Mouse (Mus musculus): Measurements from ENCODE around the gene Mid1.
"Not testable (repeated sequence)": the region's sequence is repeated elsewhere in the genome, so short reads cannot be mapped to it uniquely, and the experiment has no call there.

Mid1 gene

GRCm38 (mm10) chrX:169883536-169884272 is 198.7 kb downstream of the Mid1 start:
- DNase-seq (ENCODE audit: low spot score) = no peak

DNA sequence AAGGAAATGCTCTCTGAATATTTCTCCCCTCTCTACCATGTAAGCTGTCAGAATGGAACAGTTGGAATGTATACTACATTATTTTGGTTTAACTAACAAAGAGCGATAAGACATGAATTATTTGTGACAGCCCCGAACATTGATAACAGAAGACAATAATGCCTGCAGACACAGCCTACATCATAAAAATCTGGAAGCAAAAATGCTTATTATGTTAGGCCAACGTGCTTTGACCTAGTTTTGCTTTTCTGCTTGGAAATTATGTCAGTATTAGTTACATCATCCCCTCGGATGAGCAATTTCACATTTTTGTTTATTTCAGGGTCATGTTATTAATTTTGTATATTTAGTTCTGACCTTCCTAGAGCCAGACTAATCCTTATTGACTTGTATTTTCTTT is 205.5 kb downstream of the Mid1 start:
- DNase-seq (ENCODE audit: low spot score) = no peak

DNA sequence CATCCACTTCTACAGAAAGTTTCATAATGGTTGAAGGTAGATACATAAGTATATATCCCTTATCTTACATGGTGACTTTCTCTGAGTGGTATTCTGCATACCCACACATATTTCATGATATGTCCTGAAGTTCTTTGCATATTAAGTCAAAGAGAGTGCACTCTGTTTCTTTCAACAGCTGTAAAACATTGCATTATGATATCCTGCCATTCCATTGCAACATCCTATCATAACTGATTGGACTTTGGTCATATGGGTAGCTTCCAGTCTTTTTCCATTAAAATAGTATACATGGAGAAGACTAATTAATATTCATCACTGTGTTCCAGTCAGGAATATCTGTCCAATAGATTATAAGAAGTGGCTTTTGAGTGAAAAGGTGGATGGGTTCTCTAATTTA is 207.1 kb downstream of the Mid1 start:
- no peak for DNase-seq (ENCODE audit: low spot score)

GRCm38 (mm10) chrX:169892631-169893030 is 207.6 kb downstream of the Mid1 start:
- no peak for DNase-seq (ENCODE audit: low spot score)

GRCm38 (mm10) chrX:169899227-169899950 is 214.4 kb downstream of the Mid1 start:
- no peak for DNase-seq (ENCODE audit: low spot score)

GRCm38 (mm10) chrX:169902860-169903259 is 217.9 kb downstream of the Mid1 start:
- DNase-seq (ENCODE audit: low spot score) = no peak

GRCm38 (mm10) chrX:169903656-169904055 is 218.7 kb downstream of the Mid1 start:
- DNase-seq (ENCODE audit: low spot score) = no peak

DNA sequence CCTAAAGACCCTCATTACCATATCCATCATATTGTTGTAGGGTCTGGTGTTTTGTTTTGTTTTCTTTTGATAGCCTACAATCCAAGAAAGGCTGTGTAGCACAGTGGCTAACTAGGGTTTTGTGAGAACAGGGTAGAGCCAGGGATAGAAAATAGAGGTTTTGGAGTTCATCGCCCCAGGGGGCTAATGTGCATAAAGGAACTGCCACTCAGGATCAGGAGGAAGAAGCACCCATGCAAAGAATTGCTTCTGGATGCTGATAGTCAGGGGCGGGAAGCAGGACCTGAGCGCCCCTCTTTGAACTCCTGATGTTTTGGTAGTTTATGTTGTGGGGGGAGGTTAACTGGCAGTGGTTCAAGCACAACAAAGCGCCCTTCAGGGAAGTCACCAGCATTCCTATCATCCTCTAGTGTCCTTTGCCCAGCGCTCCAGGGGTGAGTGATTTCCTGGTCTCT is 221.1 kb downstream of the Mid1 start:
- DNase-seq (ENCODE audit: low spot score) = no peak

DNA sequence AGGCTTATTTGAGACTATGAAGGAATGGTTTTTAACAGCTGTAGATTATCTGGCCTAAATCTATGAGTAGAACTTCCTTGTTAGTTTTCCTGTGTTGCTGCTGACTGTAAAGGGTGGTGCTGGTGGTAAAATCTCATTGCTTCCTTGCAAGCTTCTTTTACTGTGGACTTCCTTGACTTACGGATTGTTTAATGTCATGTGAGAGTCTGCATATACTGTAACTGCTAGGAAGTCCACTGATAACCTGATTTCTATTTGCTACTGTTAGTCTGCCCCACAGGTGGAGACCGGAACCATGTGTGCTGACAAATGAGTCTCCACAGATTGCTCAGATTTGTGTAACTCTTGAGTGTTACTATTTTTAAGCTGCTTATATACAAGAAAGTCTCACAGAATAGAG is 224.9 kb downstream of the Mid1 start:
- DNase-seq (ENCODE audit: low spot score) = no peak

DNA sequence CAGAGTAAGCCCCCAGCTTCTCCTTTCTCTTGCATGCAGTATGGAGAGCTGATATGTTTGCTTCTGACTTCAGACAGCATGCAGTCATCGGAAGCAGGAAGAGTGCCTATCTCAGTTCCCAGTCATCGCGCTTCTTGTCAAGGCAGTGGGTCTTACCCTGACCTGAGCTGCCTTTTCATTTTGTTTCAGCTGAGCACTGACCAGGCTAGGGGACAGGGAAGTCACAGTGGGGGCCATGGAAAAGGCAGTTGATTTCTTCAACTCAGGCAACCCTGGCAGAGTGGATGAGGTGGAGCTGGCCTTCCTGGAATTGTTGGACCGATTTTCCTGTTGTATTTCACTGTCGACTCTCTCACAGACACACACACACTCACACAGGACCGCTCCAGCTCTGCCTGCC is 230.7 kb downstream of the Mid1 start:
- no peak for DNase-seq (ENCODE audit: low spot score)

GRCm38 (mm10) chrX:169922541-169922940 is 237.5 kb downstream of the Mid1 start:
- DNase-seq (ENCODE audit: low spot score) = no peak

GRCm38 (mm10) chrX:169923417-169923816 is 238.4 kb downstream of the Mid1 start:
- DNase-seq (ENCODE audit: low spot score) = no peak

- DNase-seq (ENCODE audit: low spot score) = no peak
Measured at GRCm38 (mm10) chrX:169925600-169925999, 240.6 kb downstream of the Mid1 start.

DNA sequence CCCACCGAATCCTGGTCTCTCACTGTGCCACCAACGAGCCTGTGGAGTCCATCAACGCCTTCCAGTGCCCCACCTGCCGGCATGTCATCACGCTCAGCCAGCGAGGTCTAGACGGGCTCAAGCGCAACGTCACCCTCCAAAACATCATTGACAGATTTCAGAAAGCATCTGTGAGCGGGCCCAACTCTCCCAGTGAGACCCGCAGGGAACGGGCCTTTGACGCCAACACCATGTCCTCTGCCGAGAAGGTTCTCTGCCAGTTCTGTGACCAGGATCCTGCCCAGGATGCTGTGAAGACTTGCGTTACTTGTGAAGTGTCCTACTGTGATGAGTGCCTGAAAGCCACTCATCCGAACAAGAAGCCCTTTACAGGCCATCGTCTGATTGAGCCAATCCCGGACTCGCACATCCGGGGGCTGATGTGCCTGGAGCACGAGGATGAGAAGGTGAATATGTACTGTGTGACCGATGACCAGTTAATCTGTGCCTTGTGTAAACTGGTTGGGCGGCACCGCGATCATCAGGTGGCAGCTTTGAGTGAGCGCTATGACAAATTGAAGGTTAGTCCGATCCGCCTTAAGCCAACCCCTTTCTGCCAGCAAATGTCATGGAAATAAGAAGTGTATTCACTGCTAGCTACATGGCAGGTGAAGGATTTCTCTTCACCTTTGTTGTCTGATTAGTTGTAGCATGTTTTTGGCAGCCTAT is 242.3 kb downstream of the Mid1 start:
- no peak for DNase-seq (ENCODE audit: low spot score)

GRCm38 (mm10) chrX:169930868-169931267 is 245.9 kb downstream of the Mid1 start:
- DNase-seq (ENCODE audit: low spot score) = no peak

DNA sequence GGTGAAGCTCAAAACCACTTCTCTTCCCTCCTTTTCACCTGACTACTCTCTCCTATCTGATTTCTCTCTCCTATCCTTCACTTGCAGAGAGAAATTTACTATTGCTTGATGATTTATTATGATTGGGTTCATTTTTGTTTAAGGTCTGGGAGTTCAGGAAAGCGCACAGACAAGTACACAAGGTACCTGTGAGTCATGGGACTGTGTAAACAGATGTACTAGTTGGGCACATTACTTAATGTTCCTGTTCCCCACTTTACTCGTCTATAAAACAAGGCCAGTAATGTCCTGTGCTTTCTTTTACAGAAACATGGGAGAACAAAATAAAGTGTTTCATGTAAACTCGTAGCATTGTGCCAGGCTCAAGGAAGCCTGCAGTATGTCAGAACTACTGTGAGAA is 248.2 kb downstream of the Mid1 start:
- no peak for DNase-seq (ENCODE audit: low spot score)

DNA sequence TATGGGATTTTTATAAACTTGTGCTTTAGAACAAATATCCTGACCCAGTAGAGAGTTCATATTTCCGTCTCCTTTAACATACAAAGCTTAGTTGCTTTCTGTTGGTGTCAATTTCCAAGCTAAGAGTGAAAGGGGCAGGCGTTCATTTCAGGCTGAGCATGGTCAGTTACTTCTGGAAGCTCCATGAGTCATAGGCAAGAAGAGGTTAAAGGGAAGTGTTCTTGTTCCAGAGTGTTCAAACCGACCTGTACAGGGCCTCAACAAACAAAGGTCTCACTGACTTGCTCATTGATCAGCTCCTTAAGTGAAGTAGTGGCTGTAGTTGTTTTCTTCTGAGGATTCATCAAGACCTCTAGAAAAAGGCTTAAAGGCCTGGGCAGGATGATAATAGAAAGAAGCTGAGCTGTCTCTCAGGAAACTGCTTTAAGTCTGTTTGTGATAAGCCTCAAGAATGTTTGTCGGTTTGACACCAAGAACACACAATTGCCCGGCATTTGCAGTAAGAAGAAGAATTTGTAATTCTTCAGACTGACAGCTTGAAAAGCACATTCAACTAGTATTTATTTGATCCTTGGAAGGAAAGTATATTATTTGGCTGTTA is 252.2 kb downstream of the Mid1 start:
- no peak for DNase-seq (ENCODE audit: low spot score)

DNA sequence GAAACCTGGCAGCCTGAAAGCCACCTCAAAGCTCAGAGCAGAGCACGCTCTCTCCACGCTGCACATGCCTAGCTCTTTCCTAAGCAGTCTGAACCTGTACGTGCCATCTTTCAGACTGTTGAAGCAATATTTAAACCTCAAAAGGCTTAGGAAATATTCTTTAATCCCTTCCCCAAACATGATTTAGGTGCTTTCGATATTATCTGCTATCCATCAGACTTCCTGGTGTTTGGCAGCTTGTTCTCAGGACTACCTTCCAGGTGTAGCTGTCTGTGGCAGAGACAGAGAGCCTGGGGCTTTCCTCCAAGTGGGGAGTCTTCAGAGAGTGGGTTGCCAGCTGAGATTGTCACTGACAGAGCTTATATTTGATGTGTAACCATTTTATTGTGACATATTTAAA is 255.5 kb downstream of the Mid1 start:
- DNase-seq (ENCODE audit: low spot score) = no peak

DNA sequence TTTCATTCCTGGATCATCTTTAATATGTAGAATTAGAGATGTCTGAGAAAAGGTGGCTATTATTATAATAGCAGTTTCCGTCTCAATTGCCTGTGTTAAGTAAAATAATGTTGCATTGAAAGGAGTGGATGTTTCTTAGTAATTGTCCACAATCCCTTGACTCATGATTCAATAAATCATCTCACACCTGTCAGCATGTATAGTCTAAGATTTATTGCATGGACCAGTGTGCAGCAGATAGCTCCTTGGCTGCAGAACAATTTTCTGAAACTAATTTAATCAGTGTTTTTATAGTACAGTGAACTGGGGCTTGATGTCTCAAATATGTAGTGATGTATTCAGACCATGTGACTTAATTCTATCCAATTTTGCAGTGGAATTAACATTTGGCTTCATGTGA is 265.6 kb downstream of the Mid1 start:
- no peak for DNase-seq (ENCODE audit: low spot score)

DNA sequence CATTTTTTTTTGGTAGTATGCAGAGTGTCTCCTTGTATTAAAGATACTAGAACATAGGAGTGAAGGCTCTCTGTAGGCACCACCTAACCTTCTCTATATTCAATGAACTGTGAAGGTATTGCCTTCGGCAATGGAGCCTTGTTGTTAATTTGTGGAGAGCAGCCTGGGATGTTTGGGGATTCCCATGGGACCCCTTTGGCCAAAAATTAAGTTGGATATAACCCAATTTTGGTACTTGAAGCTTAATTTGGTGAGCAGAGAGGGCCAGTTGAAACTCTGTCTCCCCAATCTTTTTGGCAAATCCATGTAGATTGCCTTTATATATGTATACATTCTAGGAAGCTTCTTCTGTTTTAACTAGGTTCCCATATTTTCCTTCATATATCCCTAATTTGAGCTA is 284.3 kb downstream of the Mid1 start:
- DNase-seq (ENCODE audit: low spot score) = no peak

DNA sequence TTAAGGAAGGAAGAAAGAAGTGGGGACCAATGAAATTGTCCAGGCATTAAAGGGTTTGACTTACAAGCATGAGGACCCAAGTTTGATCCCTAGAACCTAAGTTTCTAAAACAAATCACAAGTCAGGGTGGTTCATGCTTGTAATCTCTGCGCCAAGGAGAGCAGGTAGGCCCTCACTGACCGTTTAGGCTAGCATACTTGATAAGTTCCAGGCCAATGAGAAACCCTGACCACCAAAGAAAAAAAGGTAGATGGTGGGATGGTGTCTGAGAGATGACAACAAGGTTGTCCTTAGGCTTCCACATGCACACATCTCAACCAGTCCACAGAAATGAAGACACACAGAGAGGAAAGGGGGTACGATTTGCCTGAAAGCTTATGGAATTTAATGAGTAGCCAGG is 284.8 kb downstream of the Mid1 start:
- DNase-seq (ENCODE audit: low spot score) = peak; percentile 3

DNA sequence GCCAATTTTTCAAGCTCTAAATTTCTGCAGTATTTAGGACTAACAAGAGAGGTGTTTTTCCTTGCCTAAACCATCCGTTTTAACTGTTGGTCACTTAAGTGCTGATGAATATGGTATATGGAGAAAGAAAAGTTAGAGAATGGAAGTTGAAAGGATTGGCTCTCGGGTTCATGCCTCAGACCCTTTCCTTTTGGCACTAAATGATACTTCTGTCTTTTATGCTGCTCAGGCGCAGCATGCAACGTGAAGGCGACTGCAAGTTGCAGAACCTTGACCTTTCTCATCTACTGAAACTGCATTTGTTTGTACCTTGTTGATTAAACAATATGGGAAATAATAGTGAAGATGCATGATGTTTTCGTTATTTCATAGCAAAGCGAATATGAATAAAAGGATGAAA is 285.5 kb downstream of the Mid1 start:
- DNase-seq (ENCODE audit: low spot score) = not testable (repeated sequence)

GRCm38 (mm10) chrX:169971562-169971961 is 286.6 kb downstream of the Mid1 start:
- DNase-seq (ENCODE audit: low spot score) = not testable (repeated sequence)
